Comparison of ENCODE assay signal across 23 mouse cellular contexts in the genomic region with DNA sequence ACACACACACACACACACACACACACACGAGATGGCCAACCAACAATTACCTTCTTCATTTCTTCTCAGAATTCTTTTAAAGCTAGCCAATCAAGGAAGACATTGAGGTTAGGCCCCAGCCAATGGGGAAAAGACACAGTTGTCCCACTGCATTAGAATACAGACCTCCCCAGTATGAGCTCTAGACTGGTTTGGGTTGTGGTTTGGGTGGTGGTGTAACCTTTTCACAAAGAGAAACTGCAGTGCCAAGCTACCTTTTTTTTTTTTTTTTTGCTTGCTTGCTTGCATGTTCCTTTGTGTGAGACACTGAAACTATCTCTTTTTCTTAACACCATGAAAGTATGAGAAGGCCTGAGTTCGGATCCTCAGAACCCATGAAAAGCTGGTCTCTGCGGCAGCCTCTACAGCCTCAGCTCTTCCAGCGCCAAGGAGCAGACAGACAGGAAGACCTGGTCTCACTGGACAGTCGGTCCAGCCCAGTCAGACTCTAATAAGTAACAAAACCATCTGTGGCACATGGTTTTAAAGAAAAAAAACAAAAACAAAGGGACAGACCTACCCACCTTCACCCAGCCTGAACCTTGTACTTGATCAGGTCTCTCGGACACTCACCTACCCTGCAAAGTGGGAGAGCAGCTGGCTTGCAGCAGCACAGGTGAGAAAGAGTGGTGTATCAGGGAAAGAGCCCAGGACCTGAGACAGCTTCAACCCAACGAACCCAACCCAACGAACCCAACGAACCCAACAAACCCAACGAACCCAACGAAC.
DNase-seq lines count a peak whose midpoint lies in the region; ATAC-seq and TF ChIP-seq lines count a peak whose summit lies in the region.
"Had no signal": no experiment of that assay in that cellular context is flagged by ENCODE, and none has a peak within 500 bp of the region (broad histone marks: within the 10 kb centered on the region; RNA-seq: fewer than 3 reads in every experiment).

No protein-coding gene starts in this region.

- H3K9me3 ChIP-seq in liver, embryonic 15.5 days (replicated peaks) = no peaks in the 10 kb centered on the region
- no peaks in the 10 kb centered on the region for H3K9me3 ChIP-seq in liver, embryonic 12.5 days (replicated peaks)
- H3K9me3 ChIP-seq in forebrain, postnatal 0 days (ENCODE audit: low read length) = no peaks in the 10 kb centered on the region
- no peaks in the 10 kb centered on the region for H3K9me3 ChIP-seq in midbrain, embryonic 10.5 days (replicated peaks)
- H3K9me3 ChIP-seq: embryonic facial prominence, embryonic 15.5 days; forebrain, embryonic 12.5 days; heart, embryonic 10.5 days; hindbrain, embryonic 15.5 days; limb, embryonic 12.5 days had no signal

- no peak for TF ChIP-seq CTCF in bone marrow macrophage, adult 2 months (IDR thresholded peaks at IDR 0.05; ENCODE audit: low read depth, low read length)
- no peak for TF ChIP-seq CTCF in forebrain, postnatal 0 days (IDR thresholded peaks at IDR 0.05; ENCODE audit: low read depth)

- H3K27me3 ChIP-seq in liver, embryonic 15.5 days = no peaks in the 10 kb centered on the region
- no peaks in the 10 kb centered on the region for H3K27me3 ChIP-seq in liver, embryonic 12.5 days (replicated peaks)
- no peaks in the 10 kb centered on the region for H3K27me3 ChIP-seq in forebrain, postnatal 0 days (ENCODE audit: insufficient read depth, low read length)
- H3K27me3 ChIP-seq in midbrain, embryonic 10.5 days (ENCODE audit: low read depth, poor library complexity, severe bottlenecking) = no peaks in the 10 kb centered on the region
- H3K27me3 ChIP-seq: embryonic facial prominence, embryonic 15.5 days; hindbrain, embryonic 15.5 days had no signal

- H3K36me3 ChIP-seq in liver, embryonic 15.5 days (replicated peaks) = no peaks in the 10 kb centered on the region
- no peaks in the 10 kb centered on the region for H3K36me3 ChIP-seq in liver, embryonic 12.5 days
- no peaks in the 10 kb centered on the region for H3K36me3 ChIP-seq in forebrain, postnatal 0 days (ENCODE audit: insufficient read depth)
- no peaks in the 10 kb centered on the region for H3K36me3 ChIP-seq in midbrain, embryonic 10.5 days
- H3K36me3 ChIP-seq: embryonic facial prominence, embryonic 15.5 days; forebrain, embryonic 12.5 days; heart, embryonic 10.5 days; hindbrain, embryonic 15.5 days; limb, embryonic 12.5 days had no signal

- no peak overlapping the region for H3K9ac ChIP-seq in liver, embryonic 15.5 days
- H3K9ac ChIP-seq in liver, embryonic 12.5 days = no peak overlapping the region
- H3K9ac ChIP-seq in forebrain, postnatal 0 days = no peak overlapping the region
- H3K9ac ChIP-seq: embryonic facial prominence, embryonic 15.5 days; forebrain, embryonic 12.5 days; hindbrain, embryonic 15.5 days; limb, embryonic 12.5 days had no signal

- no peak overlapping the region for H3K27ac ChIP-seq in liver, embryonic 15.5 days (replicated peaks)
- no peak overlapping the region for H3K27ac ChIP-seq in liver, embryonic 12.5 days
- H3K27ac ChIP-seq in bone marrow macrophage, adult 2 months (ENCODE audit: insufficient read depth, low read depth, low read length) = peak overlapping the region; percentile 84
- H3K27ac ChIP-seq in forebrain, postnatal 0 days (ENCODE audit: low read depth, low read length) = no peak overlapping the region
- no peak overlapping the region for H3K27ac ChIP-seq in midbrain, embryonic 10.5 days (replicated peaks)
- H3K27ac ChIP-seq: embryonic facial prominence, embryonic 15.5 days; forebrain, embryonic 12.5 days; heart, embryonic 10.5 days; hindbrain, embryonic 15.5 days; limb, embryonic 12.5 days; stomach, postnatal 0 days had no signal

- TF ChIP-seq POLR2A in bone marrow macrophage, adult 2 months (IDR thresholded peaks at IDR 0.05; ENCODE audit: borderline replicate concordance, low read depth, low read length) = no peak

- DNase-seq in forebrain, postnatal 0 days = no peak
- no peak for DNase-seq in midbrain, embryonic 10.5 days (ENCODE audit: low spot score)
- DNase-seq in gastrocnemius, postnatal 4 days (ENCODE audit: low spot score in 2 of 2) = no peak
- DNase-seq: adrenal gland, postnatal 36 days; cerebellum, postnatal 10 days; embryo, embryonic 11 days; gastrocnemius, postnatal 14 days; heart, postnatal 10 days; lung, adult 2 months; lung, postnatal 4 days; midbrain, embryonic 14.5 days; thymus, postnatal 36 days had no signal

- peaks cover 40% of the 10 kb centered on the region for H3K4me1 ChIP-seq in liver, embryonic 15.5 days (replicated peaks)
- peaks cover 46% of the 10 kb centered on the region for H3K4me1 ChIP-seq in liver, embryonic 12.5 days
- H3K4me1 ChIP-seq in bone marrow macrophage, adult 2 months (ENCODE audit: control insufficient read depth, insufficient read depth, low read length) = peaks cover 69% of the 10 kb centered on the region
- 0 out of 2 replicates have a peak, but pooled peaks cover 4% of the 10 kb centered on the region for H3K4me1 ChIP-seq in forebrain, postnatal 0 days (ENCODE audit: insufficient read depth)
- peaks cover 39% of the 10 kb centered on the region for H3K4me1 ChIP-seq in midbrain, embryonic 10.5 days

- no peak overlapping the region for H3K4me3 ChIP-seq in liver, embryonic 15.5 days (replicated peaks)
- H3K4me3 ChIP-seq in liver, embryonic 12.5 days = no peak overlapping the region
- no peak overlapping the region for H3K4me3 ChIP-seq in bone marrow macrophage, adult 2 months (ENCODE audit: insufficient read depth, low read length)
- no peak overlapping the region for H3K4me3 ChIP-seq in forebrain, postnatal 0 days (ENCODE audit: low read depth, low read length)
- no peak overlapping the region for H3K4me3 ChIP-seq in midbrain, embryonic 10.5 days
- H3K4me3 ChIP-seq: embryonic facial prominence, embryonic 15.5 days; forebrain, embryonic 12.5 days; heart, embryonic 10.5 days; hindbrain, embryonic 15.5 days; limb, embryonic 12.5 days had no signal

- WGBS in liver, embryonic 15.5 days (ENCODE audit: insufficient replicate concordance) = 72% methylated on average over 11 of the region's 11 CpGs
- 83% methylated on average over 11 of the region's 11 CpGs for WGBS in liver, embryonic 12.5 days (ENCODE audit: insufficient replicate concordance)
- WGBS in forebrain, postnatal 0 days = 96% methylated on average over 11 of the region's 11 CpGs
- 94% methylated on average over 11 of the region's 11 CpGs for WGBS in midbrain, embryonic 10.5 days

- no peak for ATAC-seq in liver, embryonic 15.5 days (ENCODE audit: insufficient read depth)
- no peak for ATAC-seq in liver, embryonic 12.5 days
- ATAC-seq in CD4-positive, CD25-positive, alpha-beta regulatory T cell, adult 4 months = peak; percentile 84
- ATAC-seq in monocyte, adult 5-6 weeks (replicated peaks; ENCODE audit: insufficient number of reproducible peaks, low FRiP score, low TSS enrichment, poor library complexity, severe bottlenecking) = peak; percentile 83
- ATAC-seq in forebrain, postnatal 0 days = no peak

- peak overlapping the region; percentile 7; the same call in 1 of the 2 replicates for H3K4me2 ChIP-seq in liver, embryonic 15.5 days
- no peak overlapping the region for H3K4me2 ChIP-seq in liver, embryonic 12.5 days
- H3K4me2 ChIP-seq in forebrain, postnatal 0 days (ENCODE audit: low read depth) = no peak overlapping the region
- H3K4me2 ChIP-seq: embryonic facial prominence, embryonic 15.5 days; forebrain, embryonic 12.5 days; hindbrain, embryonic 15.5 days; limb, embryonic 12.5 days had no signal

Comparison
In these comparisons a context has a peak if more than half of its experiments do, and no peak if none do; other contexts are left out.
1. ATAC-seq: peak in CD4-positive, CD25-positive, alpha-beta regulatory T cell, adult 4 months (single experiment) and monocyte, adult 5-6 weeks (single experiment); none in liver, embryonic 15.5 days (single experiment), liver, embryonic 12.5 days (single experiment) and forebrain, postnatal 0 days (single experiment).